Mouse (Mus musculus) brown adipose tissue, adult 24 weeks (tissue): ENCODE data around the gene Tceal8. TPM values are rescaled to one million over a fixed set of nuclear protein-coding genes. Genes with fewer than 3 reads are reported as not detected.
"Not testable (repeated sequence)": the region's sequence is repeated elsewhere in the genome, so short reads cannot be mapped to it uniquely, and the experiment has no call there.

ENCODE experiments used
- H3K27ac ChIP-seq: fragments of 200-500 bp; replicated peaks from 2 replicates; pipeline ENCODE4 v1.5.1; 2012; ENCODE audit warnings: low read depth, mild to moderate bottlenecking, low read length
- H3K4me1 ChIP-seq: fragments of 200-500 bp; 2 replicates; pipeline ENCODE4 v1.6.1; 2012; ENCODE audit warnings: low read length, mixed read lengths; ENCODE audit not compliant: control insufficient read depth, insufficient read depth, insufficient read length
- H3K4me3 ChIP-seq: fragments of 200-500 bp; 2 replicates; pipeline ENCODE4 v1.5.1; 2012; ENCODE audit warnings: low read depth, mild to moderate bottlenecking, low read length, moderate library complexity; ENCODE audit not compliant: insufficient read depth
- polyA plus RNA-seq: library from polyadenylated mRNA; stranded (reverse); fragments of >200 nt; gene quantifications from 2 replicates; pipeline ENCODE4 v1.2.4, GENCODE M21; 2012; ENCODE audit not compliant: missing spikeins, insufficient read depth, insufficient read length

Tceal8 gene
- 36.9 and 44.8 TPM in 2 replicates for polyA plus RNA-seq

DNA sequence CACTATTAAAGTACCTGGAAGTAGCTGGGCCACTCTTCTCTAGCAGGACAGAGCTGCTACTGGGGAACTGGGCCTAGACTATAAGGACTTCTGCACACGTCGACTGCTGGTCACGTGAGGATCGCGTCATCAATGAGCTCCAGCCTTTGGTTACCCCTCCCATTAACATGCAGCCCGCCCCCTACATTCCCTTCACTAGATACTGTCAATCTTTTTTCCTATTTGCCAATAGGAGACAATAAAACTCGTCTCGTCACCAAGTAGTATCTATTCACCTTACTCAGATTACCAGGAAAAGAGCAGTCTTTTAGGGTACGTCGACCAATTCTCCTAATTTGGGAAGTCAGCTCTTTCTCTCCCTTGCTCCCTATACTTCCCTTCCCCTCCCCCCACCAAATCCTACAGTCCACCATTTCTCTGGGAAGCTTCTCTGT lies at the start of gene Tceal8:
Gene Tceal8 (minus strand): TSS at position 225 of the 434 bp plus-strand sequence.
- no peaks in the 10 kb centered on the region for H3K4me1 ChIP-seq
- peak within 1 kb of the TSS; percentile 83 for H3K4me3 ChIP-seq
- peak within 1 kb of the TSS; percentile 80 for H3K27ac ChIP-seq

GRCm38 (mm10) chrX:136216303-136216702 lies 44.2 kb upstream of the Tceal8 start:
- Histone ChIP-seq H3K4me1 (no peaks in the 10 kb centered on the region), H3K27ac (no peak overlapping the region), H3K4me3 (no peak overlapping the region)

GRCm38 (mm10) chrX:136214729-136215677 lies 42.9 kb upstream of the Tceal8 start, which contains the start of the genes Tceal7 and Bex1:
TSS of gene Tceal7 (plus strand) at chrX:136214779.
TSS of gene Bex1 (minus strand) at chrX:136215513.
- not testable (repeated sequence) for H3K4me1 ChIP-seq, H3K27ac ChIP-seq, H3K4me3 ChIP-seq

- no peak overlapping the region for H3K4me3 ChIP-seq
- no peaks in the 10 kb centered on the region for H3K4me1 ChIP-seq
Measured at GRCm38 (mm10) chrX:136213396-136213795, 41.3 kb upstream of the Tceal8 start.

GRCm38 (mm10) chrX:136204406-136204805 lies 32.3 kb upstream of the Tceal8 start:
- no peak overlapping the region for H3K27ac ChIP-seq
- no peak overlapping the region for H3K4me3 ChIP-seq
- H3K4me1 ChIP-seq: peaks cover 4% of the 10 kb centered on the region

More at GRCm38 (mm10) chrX:136213396-136213795, 41.3 kb upstream of the Tceal8 start:
- H3K27ac ChIP-seq: no peak overlapping the region

- H3K4me1 ChIP-seq: peaks cover 4% of the 10 kb centered on the region
- no peak within 1 kb of the TSS for H3K27ac ChIP-seq
- H3K4me3 ChIP-seq: peak within 1 kb of the TSS; percentile 43
Measured at GRCm38 (mm10) chrX:136203664-136204066, 31.5 kb upstream of the Tceal8 start, which contains the start of gene Tceal5. TSS of gene Tceal5 (minus strand) at chrX:136203876.

DNA sequence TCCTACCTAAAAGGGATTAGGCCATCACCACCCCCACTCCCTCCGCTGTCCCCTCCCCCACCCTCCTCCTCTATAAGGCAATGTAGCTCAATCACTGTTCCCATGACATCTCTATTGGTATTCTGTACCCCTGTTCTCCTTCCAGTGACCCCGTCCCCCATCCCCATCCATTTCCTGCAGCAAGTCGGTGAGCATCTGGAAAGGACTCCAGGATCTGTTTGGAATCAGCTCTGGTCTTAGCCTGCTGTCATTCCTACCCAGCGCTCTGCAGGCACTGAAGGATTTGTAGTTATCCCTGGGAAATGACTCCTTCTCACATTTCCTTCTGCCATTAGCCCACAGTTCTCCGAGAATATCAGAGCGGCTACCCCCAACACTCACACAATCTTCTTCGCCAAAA lies 31.1 kb upstream of the Tceal8 start:
- Histone ChIP-seq H3K27ac (no peak overlapping the region), H3K4me3 (peak overlapping the region; percentile 43)

DNA sequence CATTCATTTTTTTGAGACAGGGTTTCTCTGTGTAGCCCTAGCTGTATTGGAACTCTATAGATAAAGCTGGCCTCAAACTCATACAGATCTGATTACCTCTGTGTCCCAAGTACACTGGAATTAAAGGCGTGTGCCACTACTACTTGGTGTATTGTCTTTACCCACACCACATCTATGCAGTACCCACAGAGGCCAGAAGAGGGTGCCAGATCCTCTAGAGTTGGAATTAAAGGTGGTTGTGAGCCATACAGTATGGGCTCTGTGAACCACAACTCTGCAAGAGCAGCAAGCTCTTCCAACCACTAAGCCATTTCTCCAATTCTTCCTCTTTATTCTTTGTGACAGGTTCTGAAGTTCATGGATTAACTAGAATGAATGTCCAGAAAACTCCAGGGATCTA lies 24.7 kb upstream of the Tceal8 start:
- Histone ChIP-seq H3K4me1 (no peaks in the 10 kb centered on the region), H3K4me3 (no peak overlapping the region), H3K27ac (no peak overlapping the region)

More for the DNA sequence above, 31.1 kb upstream of the Tceal8 start:
- peaks cover 4% of the 10 kb centered on the region for H3K4me1 ChIP-seq

GRCm38 (mm10) chrX:136195193-136195944 lies 23.2 kb upstream of the Tceal8 start:
- Histone ChIP-seq H3K4me1 (no peaks in the 10 kb centered on the region), H3K27ac (no peak overlapping the region), H3K4me3 (no peak overlapping the region)

DNA sequence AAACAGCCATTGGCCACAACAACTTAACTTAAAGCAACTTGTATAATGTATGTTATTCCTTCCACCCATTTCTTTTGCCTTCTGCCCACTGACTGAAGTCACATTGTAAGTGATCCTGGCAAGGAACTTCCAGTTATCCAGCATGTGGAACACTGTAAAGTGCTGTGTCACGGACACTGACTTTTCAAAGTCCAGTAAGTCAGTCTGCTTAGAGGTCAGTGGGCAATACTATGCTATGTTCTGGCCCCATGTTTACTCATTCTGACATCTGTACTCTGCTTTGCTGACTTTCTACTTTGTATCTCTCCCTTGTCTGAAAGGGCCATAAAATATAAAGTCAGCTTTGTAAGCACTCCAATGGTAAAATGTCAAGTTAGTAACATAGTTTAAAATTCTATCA lies 11.0 kb upstream of the Tceal8 start:
- Histone ChIP-seq H3K4me3 (no peak overlapping the region), H3K27ac (no peak overlapping the region), H3K4me1 (no peaks in the 10 kb centered on the region)

DNA sequence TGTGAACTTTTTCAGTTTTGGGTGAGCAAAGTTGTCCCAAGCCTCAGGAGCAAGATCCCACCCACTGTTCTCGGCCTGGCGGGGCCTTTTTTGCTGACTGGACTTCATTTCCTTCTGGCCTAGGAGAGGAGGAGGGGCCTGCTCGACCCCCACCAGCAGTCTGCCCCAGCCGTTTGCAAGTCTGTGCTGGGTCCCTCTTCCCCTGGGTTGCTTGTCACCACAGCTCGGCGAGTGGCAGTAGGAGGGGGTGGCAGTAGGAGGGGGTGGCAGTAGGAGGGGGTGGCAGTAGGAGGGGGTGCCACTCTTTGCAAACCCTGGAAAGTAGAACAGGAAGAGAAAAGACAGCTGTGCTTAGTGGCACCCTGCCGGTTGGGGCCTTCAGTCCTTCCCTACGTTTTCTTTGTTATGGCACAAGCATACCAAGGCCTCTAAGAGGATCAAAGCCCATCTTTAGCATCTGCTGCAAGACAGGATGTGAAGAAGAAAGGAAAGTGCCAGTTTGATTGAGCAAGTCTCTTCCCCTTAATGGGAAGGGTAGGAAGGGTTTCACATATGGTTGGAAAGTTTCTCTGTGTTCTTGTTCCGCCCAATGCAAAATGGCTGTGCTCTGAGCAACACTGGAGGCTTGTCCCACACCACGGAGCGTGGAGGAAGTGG lies 8.9 kb upstream of the Tceal8 start:
- H3K4me3 ChIP-seq: no peak overlapping the region
- H3K27ac ChIP-seq: no peak overlapping the region
- no peaks in the 10 kb centered on the region for H3K4me1 ChIP-seq

- Histone ChIP-seq H3K27ac (no peak overlapping the region), H3K4me1 (no peaks in the 10 kb centered on the region), H3K4me3 (peak overlapping the region; percentile 83)
Measured at GRCm38 (mm10) chrX:136172786-136173185, 644 bp upstream of the Tceal8 start.

- Histone ChIP-seq H3K27ac (peak overlapping the region; percentile 80), H3K4me3 (peak overlapping the region; percentile 83)
Measured at GRCm38 (mm10) chrX:136171189-136172117, 689 bp downstream of the Tceal8 start.

DNA sequence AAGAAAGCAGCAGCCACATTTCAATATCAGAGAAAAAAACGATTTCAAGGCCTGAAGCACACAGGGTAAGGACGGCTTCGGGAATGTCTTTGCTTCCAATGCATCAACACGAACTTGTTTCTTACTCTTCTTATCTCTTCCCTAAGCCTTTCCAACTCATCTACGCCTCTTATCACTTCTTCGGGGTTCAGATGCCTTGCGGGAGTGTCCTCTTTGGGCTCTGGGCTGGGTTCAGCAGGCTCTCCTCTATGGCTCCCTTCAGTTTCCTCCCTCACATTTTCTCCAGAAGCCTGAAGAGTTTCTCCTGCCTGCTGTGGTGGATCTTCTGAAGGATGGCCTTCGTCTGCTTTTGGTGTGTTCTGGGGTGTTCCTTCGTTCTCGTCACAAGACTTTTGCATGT lies 1.5 kb downstream of the Tceal8 start:
- Histone ChIP-seq H3K4me3 (0 out of 2 replicates have a peak overlapping the region, but pooled peaks have one; percentile 83), H3K4me1 (no peaks in the 10 kb centered on the region), H3K27ac (no peak overlapping the region)

More at GRCm38 (mm10) chrX:136171189-136172117, 689 bp downstream of the Tceal8 start:
- no peaks in the 10 kb centered on the region for H3K4me1 ChIP-seq
